Mouse (Mus musculus) C2C12 (cell line): ENCODE data around the gene Il16.

ENCODE experiments used
- CTCF ChIP-seq: IDR thresholded peaks from one replicate; pipeline ENCODE4 v1.5.1; 2011; ENCODE audit not compliant: control insufficient read depth, insufficient read depth, insufficient read length
- MAX ChIP-seq: IDR thresholded peaks from one replicate; pipeline ENCODE4 v1.6.1; 2011; ENCODE audit warnings: mild to moderate bottlenecking, control low read depth
- MYOD1 ChIP-seq: IDR thresholded peaks from one replicate; pipeline ENCODE4 v1.6.1; 2011; ENCODE audit warnings: low read depth; ENCODE audit not compliant: control insufficient read depth, insufficient read length
- MYOG ChIP-seq: IDR thresholded peaks from one replicate; pipeline ENCODE4 v1.6.1; 2011; ENCODE audit not compliant: control insufficient read depth, insufficient read length; ENCODE audit errors: extremely low read depth
- USF1 ChIP-seq: IDR thresholded peaks from one replicate; pipeline ENCODE4 v1.6.1; 2011; ENCODE audit warnings: low read depth, mild to moderate bottlenecking, control low read depth, moderate library complexity

GRCm38 (mm10) chr7:83615815-83616214 lies 129.7 kb downstream of the Il16 start:
- TF ChIP-seq CTCF = no peak
- no peak for TF ChIP-seq USF1
- TF ChIP-seq MAX = no peak
- no peak for TF ChIP-seq MYOD1
- no peak for TF ChIP-seq MYOG
